Mouse (Mus musculus) heart, embryonic 14.5 days (tissue): ENCODE measurements around the gene Slc11a2. TPM values are rescaled to one million over a fixed set of nuclear protein-coding genes. Genes with fewer than 3 reads are reported as not detected.
A peak's percentile ranks its signal among the peaks of the same experiment; 100 is the strongest.

Experiments
- ATAC-seq: fragments of 200-750 bp; cut with Nextera tagmentation; 2 replicates; pipeline ENCODE4 v1.8.0; 2017; ENCODE audit warnings: low read depth, moderate TSS enrichment; ENCODE audit not compliant: insufficient number of reproducible peaks, insufficient read depth, low FRiP score
- H3K27ac ChIP-seq, 2 experiments: fragments of 200-500 bp in 1 of 2; fragments of 300-500 bp in 1 of 2; sonication (generic) in 1 of 2; replicated peaks in 1 of 2; 2 replicates each; pipeline ENCODE4 v1.5.1; 2012 to 2014; ENCODE audit warnings: low read depth in 2 of 2, low read length in 2 of 2, control low read depth in 1 of 2, mild to moderate bottlenecking in 1 of 2, mixed read lengths in 1 of 2; ENCODE audit not compliant: control insufficient read depth in 1 of 2, insufficient read depth in 1 of 2
- H3K27me3 ChIP-seq: fragments of 300-500 bp; sonication (generic); 2 replicates; pipeline ENCODE4 v1.6.1; 2014; ENCODE audit warnings: mild to moderate bottlenecking, low read length, control low read depth; ENCODE audit not compliant: control insufficient read depth, insufficient read depth
- H3K36me3 ChIP-seq: fragments of 300-500 bp; sonication (generic); 2 replicates; pipeline ENCODE4 v1.6.1; 2014; ENCODE audit warnings: mild to moderate bottlenecking, control low read depth, low read length, mixed read lengths; ENCODE audit not compliant: control insufficient read depth, insufficient read depth
- H3K4me1 ChIP-seq, 2 experiments: fragments of 200-500 bp in 1 of 2; fragments of 300-500 bp in 1 of 2; sonication (generic) in 1 of 2; 2 replicates each; pipeline ENCODE4 v1.6.1; 2012 to 2014; ENCODE audit warnings: low read length in 2 of 2, control low read depth in 1 of 2, mixed read lengths in 1 of 2; ENCODE audit not compliant: control insufficient read depth in 2 of 2, insufficient read depth in 2 of 2
- H3K4me2 ChIP-seq: fragments of 300-500 bp; sonication (generic); 2 replicates; pipeline ENCODE4 v1.6.1; 2014; ENCODE audit warnings: mild to moderate bottlenecking, low read length
- H3K4me3 ChIP-seq, 2 experiments: fragments of 200-500 bp in 1 of 2; fragments of 300-500 bp in 1 of 2; sonication (generic) in 1 of 2; 2 replicates each; pipeline ENCODE4 v1.5.1; 2012 to 2014; ENCODE audit warnings: low read length in 2 of 2, mild to moderate bottlenecking in 2 of 2, control low read depth in 1 of 2, low read depth in 1 of 2, moderate library complexity in 1 of 2; ENCODE audit not compliant: control insufficient read depth in 1 of 2, insufficient read depth in 1 of 2
- H3K9ac ChIP-seq: fragments of 300-500 bp; sonication (generic); 2 replicates; pipeline ENCODE4 v1.6.1; 2014; ENCODE audit warnings: mild to moderate bottlenecking, low read length
- H3K9me3 ChIP-seq: fragments of 300-500 bp; sonication (generic); 2 replicates; pipeline ENCODE4 v1.6.1; 2016; ENCODE audit warnings: low read length, control low read depth; ENCODE audit not compliant: control insufficient read depth
- WGBS: fragments of 180-500 bp; shearing (Covaris S2); extraction: QIAGEN DNeasy Blood & Tissue Kit; methylation state at CpG from one replicate; pipeline ENCODE4 v1.1.7; 2014; 5-methylcytosine and 5-hydroxymethylcytosine counted together
- polyA plus RNA-seq: library from polyadenylated mRNA; unstranded; fragments of >200 nt; fragmentation: Nextera tagmentation; extraction: Ambion mirVana; gene quantifications from 2 replicates; pipeline ENCODE4 v1.2.1, GENCODE M21; 2014

Slc11a2 gene
- polyA plus RNA-seq, 1 experiment from 2014 or later = 12.7 TPM

GRCm38 (mm10) chr15:100421059-100421757 is 3.7 kb downstream of the Slc11a2 start:
- H3K27me3 ChIP-seq = peaks cover 19% of the 10 kb centered on the region; the same call in 1 of the 2 replicates
- peak overlapping the region; percentile 32; the same call in 1 of the 2 replicates for H3K9ac ChIP-seq
- H3K4me3 ChIP-seq = no peak overlapping the region
- no peak overlapping the region for H3K27ac ChIP-seq
- no peaks in the 10 kb centered on the region for H3K9me3 ChIP-seq
- H3K36me3 ChIP-seq = no peaks in the 10 kb centered on the region
- no peak for ATAC-seq
- WGBS = 39% methylated on average over 8 of the region's 8 CpGs
- peaks cover 11 to 47% of the 10 kb centered on the region in 2 experiments for H3K4me1 ChIP-seq
- peak overlapping the region; percentile 100 for H3K4me2 ChIP-seq

- Histone ChIP-seq H3K4me2 (peak overlapping the region; percentile 12; the same call in 1 of the 2 replicates), H3K36me3 (no peaks in the 10 kb centered on the region), H3K27ac (peak overlapping the region in 1 of 2 experiments; percentile 25; a peak in 2 of 4 replicates), H3K9ac (peak overlapping the region; percentile 55), H3K4me1 (peaks cover 15 to 56% of the 10 kb centered on the region in 2 experiments), H3K9me3 (no peaks in the 10 kb centered on the region), H3K27me3 (peaks cover 9% of the 10 kb centered on the region; the same call in 1 of the 2 replicates), H3K4me3 (no peak overlapping the region)
- 48% methylated on average over 9 of the region's 9 CpGs for WGBS
- ATAC-seq = no peak
Measured at GRCm38 (mm10) chr15:100419901-100420745, 4.7 kb downstream of the Slc11a2 start.

- H3K4me1 ChIP-seq = peaks cover 18 to 55% of the 10 kb centered on the region in 2 experiments
- peak overlapping the region; percentile 55 for H3K9ac ChIP-seq
- H3K36me3 ChIP-seq = no peaks in the 10 kb centered on the region
- peak overlapping the region; percentile 12; the same call in 1 of the 2 replicates for H3K4me2 ChIP-seq
- no peaks in the 10 kb centered on the region for H3K9me3 ChIP-seq
- peak overlapping the region; percentile 8 to 25; a peak in 2 of 4 replicates for H3K27ac ChIP-seq
- 67% methylated on average over 8 of the region's 8 CpGs for WGBS
- H3K4me3 ChIP-seq = no peak overlapping the region
- H3K27me3 ChIP-seq = peaks cover under 1% of the 10 kb centered on the region; the same call in 1 of the 2 replicates
- ATAC-seq = no peak
Measured at GRCm38 (mm10) chr15:100419311-100419710, 5.6 kb downstream of the Slc11a2 start.

- H3K4me1 ChIP-seq = peaks cover 19 to 52% of the 10 kb centered on the region in 2 experiments
- H3K27me3 ChIP-seq = no peaks in the 10 kb centered on the region
- 77% methylated on average over 9 of the region's 9 CpGs for WGBS
- no peak overlapping the region for H3K4me2 ChIP-seq
- H3K9ac ChIP-seq = no peak overlapping the region
- H3K4me3 ChIP-seq = no peak overlapping the region
- no peak for ATAC-seq
- H3K27ac ChIP-seq = no peak overlapping the region
- H3K9me3 ChIP-seq = no peaks in the 10 kb centered on the region
- H3K36me3 ChIP-seq = no peaks in the 10 kb centered on the region
Measured at GRCm38 (mm10) chr15:100417854-100418450, 6.9 kb downstream of the Slc11a2 start.

- Histone ChIP-seq H3K36me3 (peaks cover 4% of the 10 kb centered on the region; the same call in 1 of the 2 replicates), H3K4me2 (no peak overlapping the region), H3K9me3 (no peaks in the 10 kb centered on the region), H3K27ac (no peak overlapping the region), H3K9ac (no peak overlapping the region), H3K27me3 (no peaks in the 10 kb centered on the region), H3K4me3 (no peak overlapping the region), H3K4me1 (peaks cover 15 to 39% of the 10 kb centered on the region in 2 experiments)
- 84% methylated on average over 8 of the region's 8 CpGs for WGBS
- no peak for ATAC-seq
Measured at GRCm38 (mm10) chr15:100415684-100416083, 9.2 kb downstream of the Slc11a2 start.

DNA sequence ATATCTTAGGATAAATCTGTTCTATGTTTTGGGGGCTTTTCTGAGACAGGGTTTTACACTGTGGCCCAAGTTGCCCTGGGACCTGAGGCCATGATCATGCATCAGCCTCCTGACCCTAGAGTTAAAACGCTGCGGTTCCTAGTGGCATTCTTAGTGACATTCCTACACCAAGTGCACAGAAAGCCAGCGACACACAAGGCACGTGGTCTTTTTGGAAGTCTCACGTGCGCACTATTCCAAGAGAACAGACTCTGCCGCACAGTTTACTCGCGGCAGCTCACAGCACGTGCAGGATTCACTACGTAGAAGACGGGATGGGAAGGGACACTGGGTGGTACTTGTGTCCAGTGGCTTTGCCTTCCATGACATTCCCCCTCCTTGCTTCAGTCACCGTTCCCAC is 9.9 kb downstream of the Slc11a2 start:
- H3K27me3 ChIP-seq = no peaks in the 10 kb centered on the region
- ATAC-seq = no peak
- no peaks in the 10 kb centered on the region for H3K9me3 ChIP-seq
- peaks cover 10% of the 10 kb centered on the region; the same call in 1 of the 2 replicates for H3K36me3 ChIP-seq
- H3K27ac ChIP-seq = no peak overlapping the region; a peak in 1 of 4 replicates
- H3K9ac ChIP-seq = no peak overlapping the region
- WGBS = 71% methylated on average over 13 of the region's 13 CpGs
- no peak overlapping the region for H3K4me2 ChIP-seq
- H3K4me3 ChIP-seq = no peak overlapping the region
- peaks cover 15 to 33% of the 10 kb centered on the region in 2 experiments for H3K4me1 ChIP-seq

- Histone ChIP-seq H3K27me3 (no peaks in the 10 kb centered on the region), H3K36me3 (peaks cover 17% of the 10 kb centered on the region), H3K9me3 (no peaks in the 10 kb centered on the region), H3K9ac (no peak overlapping the region), H3K4me3 (no peak overlapping the region), H3K4me2 (no peak overlapping the region), H3K27ac (no peak overlapping the region), H3K4me1 (peaks cover 12 to 24% of the 10 kb centered on the region in 2 experiments)
- WGBS = 61% methylated on average over 4 of the region's 4 CpGs
- no peak for ATAC-seq
Measured at GRCm38 (mm10) chr15:100414011-100414410, 10.9 kb downstream of the Slc11a2 start.
